Mouse (Mus musculus) ES-Bruce4 (cell line): ENCODE measurements around the gene Diaph3.
"Not testable (repeated sequence)": the region's sequence is repeated elsewhere in the genome, so short reads cannot be mapped to it uniquely, and the experiment has no call there.

Experiments
- CTCF ChIP-seq: IDR thresholded peaks from one replicate; pipeline ENCODE4 v1.8.1; 2011; ENCODE audit warnings: low read depth, low read length
- POLR2A ChIP-seq: IDR thresholded peaks from one replicate; pipeline ENCODE4 v1.8.1; 2011; ENCODE audit warnings: low read length; ENCODE audit not compliant: insufficient read depth

DNA sequence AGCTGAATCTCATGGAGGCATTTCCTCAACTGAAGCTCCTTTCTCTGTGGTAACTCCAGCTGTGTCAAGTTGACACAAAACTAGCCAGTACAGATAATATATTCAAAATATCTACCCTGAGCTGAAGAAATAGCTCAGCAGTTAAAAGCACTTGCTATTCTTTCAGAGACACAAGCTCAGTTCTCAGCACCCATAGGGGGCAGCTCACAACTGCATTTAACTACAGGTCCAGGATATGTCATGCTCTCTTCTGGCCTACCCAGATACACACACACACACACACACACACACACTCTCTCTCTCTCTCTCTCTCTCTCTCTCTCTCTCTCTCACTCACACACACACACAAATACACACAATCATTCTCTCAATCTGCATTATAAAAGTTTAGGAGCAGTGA, 420.6 kb downstream of the Diaph3 start:
- not testable (repeated sequence) for TF ChIP-seq CTCF, POLR2A
